Mouse (Mus musculus) kidney, adult 8-10 months (tissue): ENCODE results near the gene Adam15.

ENCODE experiments used
- DNase-seq, 2 experiments: peaks; one replicate each; pipeline ENCODE4 v3.0.0; 2022

The Adam15 gene

DNA sequence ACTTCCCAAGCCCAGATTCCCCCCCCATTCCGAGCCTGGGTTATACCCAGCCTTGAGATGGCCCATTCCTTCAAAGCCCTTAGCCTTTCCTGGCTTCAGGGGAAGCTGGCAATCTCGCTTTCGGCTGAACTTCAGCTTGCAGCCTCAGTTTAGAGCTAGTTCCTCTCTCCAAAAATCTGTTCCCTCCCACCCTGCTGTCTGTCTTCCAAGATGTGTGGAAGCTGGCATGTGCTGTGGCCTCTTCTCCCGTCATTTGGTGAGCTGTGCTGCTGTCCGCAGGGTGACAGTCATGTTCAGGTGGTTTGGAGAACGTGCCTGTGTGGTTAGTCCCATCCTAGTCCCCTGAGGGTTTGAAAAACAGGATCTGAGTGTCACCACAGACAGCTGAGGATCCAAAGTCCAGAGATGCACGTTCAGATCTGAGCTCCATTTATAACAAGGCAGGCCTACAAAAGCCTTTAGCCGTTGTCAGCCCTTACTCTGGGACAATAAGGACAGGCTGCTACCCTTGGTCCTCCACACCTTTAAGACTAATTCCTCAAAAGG lies 54.0 kb downstream of the Adam15 start:
- DNase-seq: no peak

DNA sequence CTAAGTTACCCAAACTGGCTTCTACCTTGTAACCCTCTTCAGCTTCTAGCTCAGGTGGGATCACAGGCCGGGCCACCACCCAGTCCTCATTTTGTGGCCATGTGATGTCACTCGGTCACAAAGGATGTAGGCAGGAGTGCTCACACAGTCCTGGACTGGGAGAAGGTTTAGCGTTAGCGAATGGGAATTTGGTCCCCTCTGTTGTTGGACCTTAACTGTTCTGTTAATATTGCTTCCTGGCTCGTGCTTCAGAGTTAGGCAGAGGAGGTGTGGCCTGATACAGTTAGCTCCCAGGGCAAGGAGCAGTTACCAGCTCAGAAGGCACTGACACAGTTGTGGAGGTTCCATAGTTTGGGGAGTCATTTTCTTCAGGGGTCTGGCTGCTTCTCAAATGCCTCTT lies 55.6 kb downstream of the Adam15 start:
- DNase-seq: peak; percentile 66 to 73

DNA sequence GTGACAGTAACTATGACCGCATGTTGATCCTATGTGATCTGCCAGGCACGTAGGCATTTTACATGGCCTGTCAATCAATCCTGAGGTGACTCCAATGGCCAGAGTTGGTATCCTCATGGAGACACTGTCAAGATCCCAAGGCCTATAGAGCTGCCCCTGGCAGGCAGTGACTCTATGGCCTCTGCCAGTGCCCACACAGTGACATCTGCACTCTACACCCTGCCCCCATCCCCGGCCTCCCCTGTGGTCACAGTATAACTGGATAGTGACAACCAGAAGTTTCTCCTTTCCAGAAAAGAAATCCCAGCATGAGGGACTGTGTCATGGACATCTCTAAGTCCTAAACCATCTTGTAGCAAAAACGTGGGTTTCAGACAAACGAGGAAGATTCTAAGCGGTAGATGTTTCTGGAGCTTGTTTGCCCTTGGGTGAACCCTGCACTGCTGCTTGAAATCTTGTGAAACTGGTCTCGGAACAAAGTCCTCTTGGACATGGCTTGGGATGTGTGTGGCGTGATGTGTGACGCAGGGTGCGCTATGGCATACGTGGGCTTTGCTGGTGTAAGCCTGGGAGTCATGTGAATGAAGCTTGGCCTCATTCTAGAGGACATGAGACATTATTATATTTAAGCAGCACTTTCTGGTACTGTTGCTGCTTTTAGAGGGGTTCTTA lies 56.4 kb downstream of the Adam15 start:
- peak; percentile 66 to 74 for DNase-seq

DNA sequence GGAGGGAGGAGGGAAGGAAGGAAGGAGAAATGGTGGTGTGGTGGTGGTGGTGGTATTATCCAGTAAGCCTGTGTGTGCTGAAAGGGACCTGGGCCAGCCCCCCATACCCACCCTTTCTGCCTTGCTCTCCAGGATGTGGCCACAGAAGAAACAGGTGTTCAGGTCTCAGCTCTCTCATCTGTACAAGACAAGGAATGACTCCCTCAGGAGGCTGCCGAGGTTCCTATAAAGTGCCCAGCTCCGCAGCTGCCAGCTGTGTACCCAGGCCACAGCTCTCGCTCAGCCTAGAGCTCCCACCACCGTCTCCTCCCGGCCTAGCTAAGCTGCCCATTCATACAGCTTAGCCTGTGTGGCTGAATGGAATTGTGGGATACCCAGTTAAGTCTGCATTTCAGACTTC lies 57.5 kb downstream of the Adam15 start:
- no peak for DNase-seq

DNA sequence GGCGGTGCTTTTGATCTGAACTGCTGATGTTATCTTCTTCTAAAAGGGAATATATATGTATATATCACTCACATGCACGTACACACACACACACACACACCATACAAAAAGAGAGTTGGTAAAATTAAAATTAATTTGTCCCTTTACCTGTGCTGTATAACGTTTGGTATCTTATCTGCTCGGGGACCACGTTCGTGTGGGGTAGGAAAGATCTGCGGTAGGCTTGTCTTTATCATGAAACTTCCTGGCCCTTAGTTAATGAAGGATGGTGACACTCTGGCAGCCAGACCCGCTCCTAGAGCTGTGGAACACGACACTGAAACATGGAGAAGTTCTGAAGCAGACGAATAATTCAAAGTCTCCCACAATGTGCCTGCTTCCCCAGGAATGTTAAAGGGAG lies 57.9 kb downstream of the Adam15 start:
- DNase-seq: no peak
